Mouse (Mus musculus): ENCODE measurements at regions not wholly inside any gene's neighbourhood (a gene's known extent, or its start where the extent isn't known, plus 50 kb on each side); places are given as distances from the start of the nearest gene placed in this dataset.

GRCm38 (mm10) chr8:92518486-92518885 lies 155.6 kb upstream of the Irx6 start:
- no peak for DNase-seq (ENCODE audit: low read depth, low spot score)

GRCm38 (mm10) chr8:92522519-92522918 lies 151.6 kb upstream of the Irx6 start:
- DNase-seq (ENCODE audit: low read depth, low spot score), result no peak

GRCm38 (mm10) chr8:92529756-92530155 lies 144.3 kb upstream of the Irx6 start:
- no peak for DNase-seq (ENCODE audit: low read depth, low spot score)

GRCm38 (mm10) chr8:92540636-92541035 lies 133.5 kb upstream of the Irx6 start:
- no peak for DNase-seq (ENCODE audit: low read depth, low spot score)

- DNase-seq (ENCODE audit: low read depth, low spot score), result no peak
Observed at GRCm38 (mm10) chr8:92545347-92546059, 128.6 kb upstream of the Irx6 start.

- no peak for DNase-seq (ENCODE audit: low read depth, low spot score)
Observed at GRCm38 (mm10) chr8:92555140-92555539, 118.9 kb upstream of the Irx6 start.

GRCm38 (mm10) chr8:92555631-92556030 lies 118.5 kb upstream of the Irx6 start:
- no peak for DNase-seq (ENCODE audit: low read depth, low spot score)

GRCm38 (mm10) chr8:92562471-92562870 lies 111.6 kb upstream of the Irx6 start:
- DNase-seq (ENCODE audit: low read depth, low spot score), result no peak

- DNase-seq (ENCODE audit: low read depth, low spot score), result no peak
Observed at GRCm38 (mm10) chr8:92562962-92563361, 111.1 kb upstream of the Irx6 start.

GRCm38 (mm10) chr8:92569650-92570049 lies 104.4 kb upstream of the Irx6 start:
- no peak for DNase-seq (ENCODE audit: low read depth, low spot score)

GRCm38 (mm10) chr8:92579446-92579845 lies 94.6 kb upstream of the Irx6 start:
- DNase-seq (ENCODE audit: low read depth, low spot score), result no peak

GRCm38 (mm10) chr8:92581051-92581450 lies 93.0 kb upstream of the Irx6 start:
- DNase-seq (ENCODE audit: low read depth, low spot score), result no peak

GRCm38 (mm10) chr8:92600766-92601165 lies 73.3 kb upstream of the Irx6 start:
- no peak for DNase-seq (ENCODE audit: low read depth, low spot score)

GRCm38 (mm10) chr8:92602973-92603372 lies 71.1 kb upstream of the Irx6 start:
- DNase-seq (ENCODE audit: low read depth, low spot score), result no peak

GRCm38 (mm10) chr8:92605631-92606030 lies 68.5 kb upstream of the Irx6 start:
- no peak for DNase-seq (ENCODE audit: low read depth, low spot score)

- no peak for DNase-seq (ENCODE audit: low read depth, low spot score)
Observed at GRCm38 (mm10) chr8:92607604-92608003, 66.5 kb upstream of the Irx6 start.

GRCm38 (mm10) chr8:92609908-92610307 lies 64.2 kb upstream of the Irx6 start:
- no peak for DNase-seq (ENCODE audit: low read depth, low spot score)

- DNase-seq (ENCODE audit: low read depth, low spot score), result no peak
Observed at GRCm38 (mm10) chr8:92610487-92611059, 63.5 kb upstream of the Irx6 start.

GRCm38 (mm10) chr8:92613486-92613885 lies 60.6 kb upstream of the Irx6 start:
- no peak for DNase-seq (ENCODE audit: low read depth, low spot score)

GRCm38 (mm10) chr8:92616341-92617115 lies 57.6 kb upstream of the Irx6 start:
- no peak for DNase-seq (ENCODE audit: low read depth, low spot score)

- no peak for DNase-seq (ENCODE audit: low read depth, low spot score)
Observed at GRCm38 (mm10) chr8:92618281-92618680, 55.8 kb upstream of the Irx6 start.

All from embryo, embryonic 11.5 days (tissue).